Mouse (Mus musculus) right cerebral cortex, postnatal 10 days (tissue): ENCODE measurements around the gene Stac2.

Source experiments
- DNase-seq, 2 experiments: peaks; one replicate each; pipeline ENCODE4 v3.0.0; 2021; ENCODE audit warnings: low spot score in 2 of 2

The Stac2 gene

GRCm38 (mm10) chr11:98050940-98051339, 2.3 kb downstream of the Stac2 start:
- no peak for DNase-seq

- DNase-seq = no peak
These were observed 2.8 kb downstream of the Stac2 start for GRCm38 (mm10) chr11:98050520-98050815.

- no peak for DNase-seq
These were observed 3.4 kb downstream of the Stac2 start for GRCm38 (mm10) chr11:98049672-98050519.

DNA sequence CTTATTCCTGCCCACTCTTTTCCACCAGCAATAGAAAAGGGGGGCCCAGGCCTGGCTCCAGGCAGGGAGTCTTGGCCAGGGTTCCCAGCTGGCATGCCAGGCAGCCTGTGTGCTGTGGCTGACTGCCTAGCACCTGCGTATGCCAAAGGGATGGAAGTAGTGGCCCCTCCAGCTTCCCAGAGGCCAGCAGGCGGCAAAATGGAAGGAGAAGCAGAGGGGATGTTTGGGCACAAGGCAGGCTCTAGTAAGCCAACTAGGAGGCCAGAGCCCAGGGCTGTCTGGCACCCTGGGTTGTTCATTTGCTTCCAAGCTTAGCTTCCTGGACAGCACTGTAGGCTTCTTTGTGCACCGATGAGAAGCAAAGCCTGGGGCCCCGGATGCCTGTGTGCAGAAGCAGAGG, 5.5 kb downstream of the Stac2 start:
- peak; percentile 85 to 87 for DNase-seq

DNA sequence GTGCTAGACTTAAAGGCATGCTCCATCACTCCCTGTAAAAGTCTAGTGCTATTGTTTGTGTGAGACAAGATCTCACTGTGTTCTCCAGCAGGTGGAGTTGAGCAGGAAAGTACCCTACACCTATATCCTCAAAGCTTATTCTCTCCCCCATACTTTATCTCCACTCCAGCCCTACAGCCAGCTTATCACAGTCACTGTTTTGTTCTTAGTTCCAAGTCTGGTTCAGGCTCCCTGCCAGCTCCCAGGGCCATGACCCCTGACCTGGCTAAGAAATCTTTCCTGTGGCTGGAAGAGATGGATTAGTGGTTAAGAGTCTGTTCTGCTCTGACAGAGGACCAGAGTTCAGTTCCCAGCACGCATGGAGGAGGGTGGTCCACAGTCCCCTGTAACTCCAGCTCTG, 6.8 kb downstream of the Stac2 start:
- DNase-seq = no peak

DNA sequence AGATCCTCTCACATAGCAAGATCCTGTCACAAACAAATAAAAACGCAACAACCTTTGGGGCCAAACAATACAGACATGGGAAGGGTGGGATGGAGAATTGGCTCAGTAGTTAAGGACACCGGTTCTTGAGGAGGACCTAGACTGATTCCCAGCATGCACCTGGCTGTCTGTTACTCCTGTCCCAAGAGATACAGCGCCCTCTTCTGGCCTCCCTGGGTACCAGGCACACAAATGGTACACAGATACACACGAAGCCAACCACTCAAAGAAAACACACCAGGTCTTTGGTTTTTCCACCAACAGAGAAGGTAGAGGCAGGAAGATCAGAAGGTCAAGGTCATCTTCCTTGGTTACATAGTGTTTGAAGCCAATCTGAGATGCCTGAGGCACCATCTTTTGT, 7.7 kb downstream of the Stac2 start:
- no peak for DNase-seq

DNA sequence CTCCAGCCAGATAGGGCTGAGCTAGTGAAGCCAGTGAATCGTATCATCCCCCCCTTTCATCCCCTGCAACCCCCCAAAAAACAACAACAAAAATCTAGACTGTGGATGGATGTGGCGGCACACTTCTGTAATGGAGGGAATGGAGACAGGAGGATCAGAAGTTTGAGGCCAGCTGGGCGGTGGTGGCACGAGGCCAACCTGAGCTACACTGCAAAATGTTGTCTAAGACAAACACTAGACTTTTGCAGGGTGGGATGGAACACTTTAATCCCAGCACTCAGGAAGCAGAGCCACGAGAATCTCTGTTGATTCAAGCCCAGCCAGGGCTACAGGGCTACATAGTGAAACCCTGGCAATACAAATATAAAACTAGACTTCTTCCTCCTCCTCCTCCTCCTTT, 9.2 kb downstream of the Stac2 start:
- no peak for DNase-seq

DNA sequence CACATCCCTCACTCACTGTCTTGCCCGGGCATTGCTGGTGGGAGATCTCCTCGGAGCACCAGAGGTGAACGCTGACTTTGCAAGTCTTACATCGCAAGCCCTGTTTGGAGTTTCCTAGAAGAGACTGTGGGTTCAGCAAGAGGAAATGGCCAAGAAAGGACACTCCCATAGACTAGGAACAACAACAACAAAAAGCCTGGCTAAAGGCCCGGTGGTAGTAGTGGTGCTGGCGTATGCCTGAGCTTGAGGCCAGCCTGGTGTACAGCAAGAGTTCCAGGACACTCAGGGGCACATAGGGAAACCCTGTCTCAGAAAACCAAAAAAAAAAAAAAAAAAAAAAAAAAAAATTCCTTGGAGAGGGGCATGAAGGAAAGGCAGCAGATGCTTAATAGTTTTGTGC, 10.5 kb downstream of the Stac2 start:
- DNase-seq = peak in 1 of 2 experiments; percentile 47

GRCm38 (mm10) chr11:98040975-98041374, 12.3 kb downstream of the Stac2 start:
- no peak for DNase-seq

DNA sequence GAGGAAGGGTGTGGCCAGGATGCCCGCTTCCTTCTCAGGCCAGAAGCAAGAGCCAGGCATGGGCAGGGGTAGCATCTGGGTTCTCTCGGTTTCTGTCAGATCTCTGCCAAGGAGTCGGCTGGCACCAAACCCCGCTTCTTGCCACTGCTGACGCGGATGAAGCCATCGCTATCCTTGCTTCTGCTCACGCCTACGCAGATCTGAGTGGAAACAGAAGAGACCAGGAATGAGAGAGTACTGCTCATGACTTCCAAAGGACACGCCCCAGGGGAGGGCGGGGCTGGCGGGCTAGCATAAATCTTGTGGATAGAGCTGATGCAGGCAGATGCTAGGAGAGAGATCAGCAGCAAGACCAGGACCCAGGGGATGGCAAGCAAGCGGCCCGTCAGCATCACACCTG, 15.4 kb downstream of the Stac2 start:
- DNase-seq = peak; percentile 60 to 68

GRCm38 (mm10) chr11:98035977-98036377, 17.3 kb downstream of the Stac2 start:
- DNase-seq = peak; percentile 70 to 72

- peak; percentile 68 to 78 for DNase-seq
These were observed 18.4 kb downstream of the Stac2 start for GRCm38 (mm10) chr11:98034840-98035239.

- peak in 1 of 2 experiments; percentile 21 for DNase-seq
These were observed 19.2 kb downstream of the Stac2 start for GRCm38 (mm10) chr11:98034061-98034460.

GRCm38 (mm10) chr11:98031443-98031770, 21.9 kb downstream of the Stac2 start:
- peak; percentile 83 to 89 for DNase-seq

- peak in 1 of 2 experiments; percentile 21 for DNase-seq
These were observed 22.4 kb downstream of the Stac2 start for GRCm38 (mm10) chr11:98030701-98031442.

GRCm38 (mm10) chr11:98027785-98028184, 25.5 kb downstream of the Stac2 start:
- no peak for DNase-seq

- no peak for DNase-seq
These were observed 26.0 kb downstream of the Stac2 start for GRCm38 (mm10) chr11:98027297-98027688.

DNA sequence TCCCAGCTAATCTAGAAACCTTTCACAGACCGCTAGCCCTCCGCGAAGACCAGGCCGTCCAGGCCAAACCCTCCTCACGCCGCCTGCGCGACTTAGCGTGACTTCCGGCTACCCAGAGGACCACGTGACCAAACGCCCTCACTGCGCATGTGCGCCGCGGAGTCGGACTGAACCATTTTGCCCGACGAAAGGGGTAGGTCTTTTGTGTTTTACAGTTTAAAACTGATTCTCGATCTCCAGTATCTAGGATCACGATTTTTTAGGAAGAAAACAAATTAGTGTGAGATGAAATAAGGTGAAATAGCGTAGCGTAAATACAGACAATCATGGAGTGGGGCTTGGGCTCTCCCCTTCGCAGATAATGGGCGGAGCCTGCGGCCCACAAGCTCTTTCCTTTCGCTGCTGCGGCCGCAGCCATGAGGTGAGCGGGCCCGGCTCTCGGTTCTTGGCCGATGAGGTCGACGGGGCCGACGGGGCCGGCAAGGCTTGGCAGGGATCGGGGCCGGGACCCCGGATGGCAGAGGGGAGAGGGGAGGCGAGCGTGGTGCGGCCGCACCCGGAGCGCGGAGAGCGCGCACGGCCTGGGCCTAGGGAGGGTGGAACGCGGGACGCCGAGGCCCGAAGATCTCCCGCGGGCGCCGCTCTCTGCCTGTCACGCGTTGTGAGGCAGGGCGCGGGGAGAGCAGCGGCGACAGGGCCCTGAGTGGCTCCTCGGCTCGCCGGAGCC, 26.5 kb downstream of the Stac2 start, which contains the start of gene Rpl19:
Gene Rpl19, plus strand, starts transcription at position 141 of the 727 bp plus-strand sequence.
- DNase-seq = peak; percentile 95 to 96

GRCm38 (mm10) chr11:98026248-98026569, 27.1 kb downstream of the Stac2 start:
- DNase-seq = no peak

DNA sequence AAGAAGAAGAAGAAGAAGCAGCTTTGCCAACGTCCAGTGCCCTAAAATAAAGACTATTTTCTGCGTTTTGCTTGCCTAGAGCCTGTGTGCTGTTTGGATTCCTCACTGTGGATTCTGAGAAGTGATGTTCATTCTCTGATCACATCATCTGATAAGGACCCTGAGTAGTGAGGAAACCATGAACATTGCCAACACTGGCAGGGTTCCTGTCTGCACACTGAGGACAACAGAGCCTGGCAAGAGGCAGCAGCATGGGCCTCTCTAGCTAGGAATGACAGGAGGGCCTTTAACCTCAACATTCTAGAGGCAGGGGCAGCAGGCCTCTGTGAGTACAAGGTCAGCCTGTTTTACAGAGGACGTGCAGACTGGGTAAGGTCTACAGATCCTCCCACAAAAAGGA, 28.7 kb downstream of the Stac2 start:
- DNase-seq = no peak

- peak; percentile 74 to 79 for DNase-seq
These were observed 30.5 kb downstream of the Stac2 start, which contains the start of gene Cacnb1 for GRCm38 (mm10) chr11:98022555-98023371. Gene Cacnb1, minus strand, starts transcription at chr11:98023034.

DNA sequence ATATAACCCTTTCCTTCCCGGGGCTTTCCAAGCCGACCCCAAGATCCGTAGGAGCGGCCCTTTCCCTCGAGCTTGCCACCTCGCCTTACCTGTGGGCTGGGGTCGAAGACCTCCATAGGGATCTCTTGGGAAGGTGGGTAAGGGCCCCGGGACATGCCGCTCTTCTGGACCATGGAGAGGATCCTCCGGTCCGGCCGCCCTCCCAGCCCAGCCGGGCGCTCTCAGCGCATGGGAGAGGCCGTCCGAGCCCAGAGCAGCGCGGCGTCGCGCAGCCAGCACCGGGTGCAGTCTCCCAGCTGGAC, 31.1 kb downstream of the Stac2 start:
- no peak for DNase-seq
